Mouse (Mus musculus) adrenal gland, postnatal 36 days (tissue): ENCODE measurements around the gene Syt1. TPM values are rescaled to one million over a fixed set of nuclear protein-coding genes. Genes with fewer than 3 reads are reported as not detected.

ENCODE experiments used
- DNase-seq, 2 experiments: peaks; one replicate each; pipeline ENCODE4 v3.0.0; 2021; ENCODE audit warnings: mixed read lengths in 1 of 2
- total RNA-seq, 2 experiments: library from RNA; stranded (reverse); gene quantifications; 2 replicates each; pipeline ENCODE4 v1.2.3; 2021

Gene Syt1
- total RNA-seq, 2 experiments from 2014 or later, result 9.8 to 9.9 TPM

DNA sequence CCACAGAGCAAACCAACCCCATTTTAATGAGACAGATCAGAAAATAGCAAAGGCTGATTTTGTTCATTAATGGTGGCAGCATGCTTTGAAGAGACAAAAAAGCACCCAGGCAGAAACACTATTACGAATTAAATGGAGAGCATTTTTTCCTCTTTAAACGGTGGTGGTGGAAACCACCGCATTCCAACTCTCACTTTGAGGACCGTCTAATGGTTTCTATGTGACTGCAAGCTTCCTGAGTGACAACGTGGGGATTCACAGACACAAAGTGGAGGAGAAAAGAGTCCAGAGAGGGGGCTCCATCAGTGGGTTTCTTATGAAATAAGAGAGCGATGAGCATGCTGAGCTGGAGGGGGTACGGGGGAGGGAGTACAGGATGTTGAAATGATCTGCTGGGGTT is 496.1 kb downstream of the Syt1 start:
- no peak for DNase-seq

DNA sequence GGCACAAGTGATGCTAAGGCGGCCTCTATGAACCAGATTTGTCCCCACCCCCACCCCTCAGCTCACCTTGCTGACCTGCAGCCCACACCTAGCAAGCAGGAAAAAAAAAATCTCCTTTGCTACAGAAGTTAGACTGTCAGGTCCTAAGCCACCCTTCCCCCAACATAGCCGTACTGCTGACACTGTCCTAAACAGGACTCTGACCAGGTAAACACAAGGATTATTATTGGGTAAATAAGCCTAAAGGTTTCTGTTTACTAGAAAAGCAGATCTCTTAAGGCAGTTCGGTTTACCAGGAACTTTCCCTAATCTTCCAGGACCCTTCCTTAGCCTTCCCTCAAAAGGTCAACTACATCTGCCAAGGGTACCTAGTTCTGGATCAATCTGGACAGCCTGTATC is 501.2 kb downstream of the Syt1 start:
- DNase-seq, result no peak

- no peak for DNase-seq
These were observed 503.9 kb downstream of the Syt1 start for GRCm38 (mm10) chr10:108506917-108507316.

DNA sequence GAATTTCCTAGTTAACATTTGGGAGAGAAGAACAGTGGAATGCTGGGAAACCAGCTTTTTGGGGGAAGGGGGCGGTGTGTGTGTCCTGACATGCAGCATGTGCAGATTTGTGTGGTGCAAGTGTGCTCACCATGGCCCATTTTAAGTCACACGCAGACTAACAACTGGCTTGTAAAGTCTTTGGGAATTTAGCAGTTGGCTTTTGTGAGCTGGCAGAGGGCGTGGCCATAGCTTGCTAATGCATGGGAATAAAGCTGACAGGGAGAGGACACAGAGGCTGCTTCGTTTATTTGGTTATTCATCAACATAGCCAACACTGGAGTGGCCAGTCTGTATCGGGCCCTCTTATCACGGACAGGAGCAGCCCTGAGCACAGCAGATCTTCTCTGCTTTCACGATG is 505.9 kb downstream of the Syt1 start:
- no peak for DNase-seq

GRCm38 (mm10) chr10:108504128-108504870 is 506.5 kb downstream of the Syt1 start:
- DNase-seq, result no peak

GRCm38 (mm10) chr10:108490231-108490630 is 520.6 kb downstream of the Syt1 start:
- peak; percentile 23 to 24 for DNase-seq

GRCm38 (mm10) chr10:108483991-108484390 is 526.8 kb downstream of the Syt1 start:
- no peak for DNase-seq

GRCm38 (mm10) chr10:108480146-108480850 is 530.5 kb downstream of the Syt1 start:
- DNase-seq, result no peak

DNA sequence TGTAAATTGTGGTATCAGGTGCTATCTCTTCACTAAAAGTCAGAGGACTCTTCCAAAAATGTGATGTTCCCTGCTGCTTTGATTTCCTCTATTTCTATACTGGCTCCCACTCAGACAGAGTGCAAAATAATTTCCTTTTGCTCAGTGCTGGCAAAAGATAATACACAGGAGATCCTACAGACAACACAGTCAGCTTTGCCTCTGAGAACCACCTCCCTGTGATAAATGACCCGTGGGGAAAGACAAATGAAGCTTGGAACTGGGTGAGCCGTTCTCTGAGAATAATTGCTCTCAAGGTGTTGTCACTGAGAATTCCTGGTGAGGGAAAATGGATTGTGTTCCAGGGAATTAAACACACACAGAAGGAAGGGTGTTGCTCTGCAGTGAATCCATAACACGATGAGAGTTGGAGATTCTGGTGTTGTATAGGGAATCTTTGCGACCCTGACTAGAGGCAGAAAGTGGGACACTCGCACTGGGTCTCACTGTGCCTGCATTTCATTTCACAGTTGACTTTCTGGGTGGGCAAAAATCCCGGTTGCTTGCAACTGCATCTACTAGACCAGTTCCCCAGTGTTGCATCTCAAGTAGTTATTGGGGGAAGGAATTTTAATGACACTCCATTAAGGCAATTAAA is 540.3 kb downstream of the Syt1 start:
- DNase-seq, result no peak

DNA sequence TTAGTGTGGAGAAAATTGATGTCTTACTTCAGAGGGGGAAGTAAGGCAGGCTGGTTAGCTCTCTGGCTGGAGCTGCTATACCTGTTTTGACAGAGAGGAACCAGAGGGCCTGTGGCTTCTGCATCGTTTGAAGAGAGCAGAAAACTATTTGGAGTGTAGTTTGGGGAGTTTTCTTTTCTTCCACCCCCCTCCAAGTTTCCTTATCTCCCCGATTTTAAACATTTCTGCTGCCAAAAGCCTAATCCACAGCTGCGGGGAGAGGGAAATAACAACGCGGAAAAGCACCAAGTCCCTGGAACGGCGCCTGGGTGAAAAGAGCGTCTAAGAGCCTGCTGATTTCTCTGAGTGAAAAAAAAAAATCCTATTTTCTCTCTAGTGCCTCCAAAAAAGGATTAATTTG is 544.2 kb downstream of the Syt1 start:
- DNase-seq, result no peak

GRCm38 (mm10) chr10:108461862-108462261 is 548.9 kb downstream of the Syt1 start:
- no peak for DNase-seq

DNA sequence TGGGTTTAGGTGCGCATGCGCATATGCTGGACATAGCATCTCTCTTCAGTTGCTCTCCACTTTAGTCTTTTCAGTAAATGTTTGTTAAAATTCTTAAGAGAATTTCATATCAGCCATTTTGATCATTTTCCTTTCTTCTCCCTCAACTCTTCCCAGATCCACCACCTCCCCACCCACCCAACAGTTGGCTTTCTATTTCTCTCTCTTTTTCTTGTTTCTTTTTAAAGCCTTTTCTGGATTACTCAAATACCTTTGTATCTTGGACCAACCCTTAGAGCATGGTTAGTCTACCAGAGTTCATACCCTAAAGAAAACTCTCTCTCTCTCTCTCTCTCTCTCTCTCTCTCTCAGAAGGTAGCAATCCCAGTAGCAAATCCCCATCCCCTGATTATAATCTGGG is 553.7 kb downstream of the Syt1 start:
- DNase-seq, result no peak

GRCm38 (mm10) chr10:108455883-108456282 is 554.9 kb downstream of the Syt1 start:
- DNase-seq, result no peak

GRCm38 (mm10) chr10:108455204-108455603 is 555.6 kb downstream of the Syt1 start:
- DNase-seq, result no peak

- DNase-seq, result no peak
These were observed 556.1 kb downstream of the Syt1 start for GRCm38 (mm10) chr10:108454691-108455117.

DNA sequence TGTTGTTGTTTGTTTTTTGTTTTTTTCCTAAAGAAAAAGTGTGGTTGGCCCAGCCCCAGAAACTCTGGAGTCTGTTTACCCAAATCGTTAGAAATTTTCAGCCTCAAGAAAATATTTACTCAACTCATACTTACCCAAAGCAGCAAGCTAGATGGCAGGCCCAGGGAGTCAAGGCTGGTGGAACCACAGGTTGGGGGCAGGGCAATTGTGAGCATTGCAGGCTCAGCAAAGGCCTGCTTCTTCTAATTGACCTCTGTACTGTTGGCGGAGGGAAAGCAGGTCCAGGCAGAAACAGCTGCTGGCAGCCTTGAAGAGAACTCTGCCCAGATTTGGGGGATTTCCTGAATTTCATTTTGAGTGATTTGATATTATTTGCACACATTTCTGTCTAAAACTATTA is 557.2 kb downstream of the Syt1 start:
- DNase-seq, result peak; percentile 4 to 31

DNA sequence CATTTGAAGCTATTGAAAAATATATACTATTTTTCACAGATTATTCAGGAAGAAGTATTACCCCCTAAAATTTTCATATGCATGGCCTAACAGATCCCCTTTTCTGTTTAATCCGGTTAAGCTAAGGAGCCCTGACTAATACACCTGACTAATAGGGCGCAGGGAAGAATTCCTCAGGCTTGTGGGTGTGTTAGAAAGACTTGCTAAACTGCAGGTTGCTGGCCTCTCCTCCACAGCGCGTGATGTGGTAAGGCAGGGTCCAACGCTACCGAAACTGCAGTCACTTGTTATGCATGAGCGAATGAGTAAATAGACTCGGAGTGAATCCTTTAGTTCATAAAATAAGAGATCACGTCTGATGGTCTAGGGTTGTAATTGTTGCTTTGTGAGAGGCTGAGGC is 558.4 kb downstream of the Syt1 start:
- no peak for DNase-seq

GRCm38 (mm10) chr10:108451516-108451915 is 559.3 kb downstream of the Syt1 start:
- DNase-seq, result no peak

- no peak for DNase-seq
These were observed 560.4 kb downstream of the Syt1 start for GRCm38 (mm10) chr10:108450401-108450800.

DNA sequence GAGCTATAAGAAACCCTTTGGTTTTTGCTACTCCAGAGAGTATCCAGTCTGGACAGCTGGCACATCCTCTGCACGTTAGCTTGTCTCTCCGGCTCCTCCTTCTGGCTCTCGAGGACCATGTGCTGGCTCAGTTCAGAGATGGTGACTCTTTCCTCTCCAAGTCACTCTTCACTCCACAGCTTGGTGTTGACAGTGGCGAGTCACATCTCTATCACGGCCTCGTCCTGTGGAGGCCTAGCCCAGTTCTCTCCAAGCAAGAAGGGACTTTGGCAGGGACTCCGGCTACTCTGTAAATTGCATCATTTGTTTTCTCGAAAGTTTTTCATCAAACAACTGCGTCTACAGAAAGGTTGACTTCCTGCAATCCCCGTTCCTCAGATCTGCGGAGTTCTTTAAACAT is 562.4 kb downstream of the Syt1 start:
- DNase-seq, result no peak
